Mouse (Mus musculus) left cerebral cortex, postnatal 14 days (tissue): ENCODE results near the gene Prl2c1. TPM values are rescaled to one million over a fixed set of nuclear protein-coding genes. Genes with fewer than 3 reads are reported as not detected.
"Not testable (repeated sequence)": the region's sequence is repeated elsewhere in the genome, so short reads cannot be mapped to it uniquely, and the experiment has no call there.

ENCODE experiments used
- DNase-seq, 2 experiments: peaks; one replicate each; pipeline ENCODE4 v3.0.0; 2021 to 2022; ENCODE audit warnings: low spot score in 2 of 2, mixed read lengths in 1 of 2
- intact Hi-C: fragments of 180-260 bp; cut with DNase I; formaldehyde crosslinking; loops from one replicate; pipeline ENCODE4 v1.15.1; 2025
- long read RNA-seq, 2 experiments: library from polyadenylated mRNA; stranded (forward); transcript quantifications; one replicate each; pipeline ENCODE4 v2.0.0; 2021
- total RNA-seq, 2 experiments: library from RNA; stranded (reverse); gene quantifications; 2 replicates each; pipeline ENCODE4 v1.2.3; 2021

Gene Prl2c1
- not detected for total RNA-seq
- long read RNA-seq, experiment 1: 0 reads
- long read RNA-seq, experiment 2: 0 reads

GRCm38 (mm10) chr13:27849042-27849441, at the start of gene Prl2c1:
TSS of gene Prl2c1 (plus strand) at chr13:27849342.
- intact Hi-C loops: no loop called here
- DNase-seq: no peak

- intact Hi-C loops: no loop called here
- no peak for DNase-seq
Measured at GRCm38 (mm10) chr13:27801354-27801753, 47.8 kb upstream of the Prl2c1 start, which contains the start of gene Prl2a1. TSS of gene Prl2a1 (plus strand) at chr13:27801654.

- intact Hi-C loops: no loop called here
- DNase-seq: no peak
Measured at GRCm38 (mm10) chr13:27802765-27803164, 46.4 kb upstream of the Prl2c1 start.

- DNase-seq, intact Hi-C loops: not testable (repeated sequence)
Measured at GRCm38 (mm10) chr13:27904236-27904635, 55.1 kb downstream of the Prl2c1 start.

Other genes starting within 250 kb of the Prl2c1 start
- not detected for gene Prl7b1, start 238.8 kb upstream of the Prl2c1 start, total RNA-seq
- not detected for gene Prl7a1, start 206.8 kb upstream of the Prl2c1 start, total RNA-seq
- not detected for gene Prl7a2, start 181.3 kb upstream of the Prl2c1 start, total RNA-seq
- gene Prl7d1, start 132.6 kb upstream of the Prl2c1 start, total RNA-seq: not detected
- not detected for gene Prl7c1, start 68.5 kb upstream of the Prl2c1 start, total RNA-seq
- gene Prl2a1, start 47.7 kb upstream of the Prl2c1 start, total RNA-seq: not detected
- gene Prl4a1, start 166.9 kb downstream of the Prl2c1 start, total RNA-seq: not detected